Mouse (Mus musculus) intestine, embryonic 16.5 days (tissue): Measurements from ENCODE around the gene Pwp1. TPM values are rescaled to one million over a fixed set of nuclear protein-coding genes. Genes with fewer than 3 reads are reported as not detected.

Source experiments
- ATAC-seq: fragments of 200-750 bp; cut with Nextera tagmentation; 2 replicates; pipeline ENCODE4 v1.8.0; 2017; ENCODE audit warnings: moderate TSS enrichment, moderate library complexity
- H3K27ac ChIP-seq: fragments of 300-500 bp; sonication (generic); 2 replicates; pipeline ENCODE4 v1.5.1; 2014; ENCODE audit warnings: mild to moderate bottlenecking, low read length
- H3K27me3 ChIP-seq: fragments of 300-500 bp; sonication (generic); replicated peaks from 2 replicates; pipeline ENCODE4 v1.6.1; 2014; ENCODE audit warnings: low read length, control low read depth, mixed read lengths; ENCODE audit not compliant: control insufficient read depth, insufficient read depth
- H3K36me3 ChIP-seq: fragments of 300-500 bp; sonication (generic); 2 replicates; pipeline ENCODE4 v1.6.1; 2014; ENCODE audit warnings: low read length, control low read depth; ENCODE audit not compliant: control insufficient read depth, insufficient read depth
- H3K4me1 ChIP-seq: fragments of 300-500 bp; sonication (generic); 2 replicates; pipeline ENCODE4 v1.6.1; 2014; ENCODE audit warnings: low read length, control low read depth, mixed read lengths; ENCODE audit not compliant: control insufficient read depth, insufficient read depth
- H3K4me2 ChIP-seq: fragments of 300-500 bp; sonication (generic); 2 replicates; pipeline ENCODE4 v1.6.1; 2014; ENCODE audit warnings: low read depth, low read length, control low read depth
- H3K4me3 ChIP-seq: fragments of 300-500 bp; sonication (generic); 2 replicates; pipeline ENCODE4 v1.5.1; 2014; ENCODE audit warnings: mild to moderate bottlenecking, low read length
- H3K9ac ChIP-seq: fragments of 300-500 bp; sonication (generic); 2 replicates; pipeline ENCODE4 v1.6.1; 2014; ENCODE audit warnings: low read depth, low read length
- H3K9me3 ChIP-seq: fragments of 300-500 bp; sonication (generic); 2 replicates; pipeline ENCODE4 v1.6.1; 2016; ENCODE audit warnings: low read length, control low read depth; ENCODE audit not compliant: control insufficient read depth
- WGBS: fragments of 180-500 bp; shearing (Covaris S2); extraction: QIAGEN DNeasy Blood & Tissue Kit; methylation state at CpG from one replicate; pipeline ENCODE4 v1.1.7; 2014; 5-methylcytosine and 5-hydroxymethylcytosine counted together
- polyA plus RNA-seq: library from polyadenylated mRNA; unstranded; fragments of >200 nt; fragmentation: Nextera tagmentation; extraction: Ambion mirVana; gene quantifications from 2 replicates; pipeline ENCODE4 v1.2.1, GENCODE M21; 2015

The Pwp1 gene
- polyA plus RNA-seq, 1 experiment from 2014 or later, result 59.1 TPM

DNA sequence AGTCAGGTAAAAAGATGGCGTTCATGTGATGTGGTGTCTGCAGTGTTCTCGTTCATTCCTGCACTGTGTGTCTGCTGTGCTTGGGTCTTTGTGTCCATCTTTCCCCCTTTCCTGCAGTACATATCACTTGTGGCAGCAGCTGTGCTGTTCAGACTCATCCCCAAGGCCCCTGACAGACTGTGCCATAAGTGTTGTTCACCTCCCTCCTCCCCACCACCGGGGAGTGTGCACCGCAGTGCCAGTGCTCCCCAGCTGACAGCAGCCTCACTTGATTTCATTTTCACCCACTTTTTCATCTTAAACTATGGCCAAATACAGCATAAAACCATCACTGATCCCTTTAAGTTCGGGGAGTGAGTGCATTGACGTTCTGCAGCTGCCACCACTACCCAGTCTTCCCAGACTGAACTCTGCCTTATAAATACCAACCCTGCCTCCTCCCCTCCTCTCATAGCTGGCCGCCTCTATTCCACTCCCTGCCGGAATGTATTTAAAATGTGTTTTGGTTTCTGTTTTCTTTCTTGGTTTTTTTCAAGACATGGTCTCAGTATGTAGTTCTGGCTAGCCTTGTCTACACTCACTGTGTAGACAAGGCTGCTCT lies 50.7 kb downstream of the Pwp1 start:
- no peak overlapping the region for H3K27ac ChIP-seq
- ATAC-seq, result no peak
- H3K27me3 ChIP-seq, result no peaks in the 10 kb centered on the region
- H3K4me3 ChIP-seq, result no peak overlapping the region
- H3K4me1 ChIP-seq, result no peaks in the 10 kb centered on the region
- WGBS, result 84% methylated on average over 8 of the region's 8 CpGs
- no peak overlapping the region for H3K9ac ChIP-seq
- no peaks in the 10 kb centered on the region for H3K9me3 ChIP-seq
- no peak overlapping the region for H3K4me2 ChIP-seq
- H3K36me3 ChIP-seq, result peaks cover 20% of the 10 kb centered on the region

DNA sequence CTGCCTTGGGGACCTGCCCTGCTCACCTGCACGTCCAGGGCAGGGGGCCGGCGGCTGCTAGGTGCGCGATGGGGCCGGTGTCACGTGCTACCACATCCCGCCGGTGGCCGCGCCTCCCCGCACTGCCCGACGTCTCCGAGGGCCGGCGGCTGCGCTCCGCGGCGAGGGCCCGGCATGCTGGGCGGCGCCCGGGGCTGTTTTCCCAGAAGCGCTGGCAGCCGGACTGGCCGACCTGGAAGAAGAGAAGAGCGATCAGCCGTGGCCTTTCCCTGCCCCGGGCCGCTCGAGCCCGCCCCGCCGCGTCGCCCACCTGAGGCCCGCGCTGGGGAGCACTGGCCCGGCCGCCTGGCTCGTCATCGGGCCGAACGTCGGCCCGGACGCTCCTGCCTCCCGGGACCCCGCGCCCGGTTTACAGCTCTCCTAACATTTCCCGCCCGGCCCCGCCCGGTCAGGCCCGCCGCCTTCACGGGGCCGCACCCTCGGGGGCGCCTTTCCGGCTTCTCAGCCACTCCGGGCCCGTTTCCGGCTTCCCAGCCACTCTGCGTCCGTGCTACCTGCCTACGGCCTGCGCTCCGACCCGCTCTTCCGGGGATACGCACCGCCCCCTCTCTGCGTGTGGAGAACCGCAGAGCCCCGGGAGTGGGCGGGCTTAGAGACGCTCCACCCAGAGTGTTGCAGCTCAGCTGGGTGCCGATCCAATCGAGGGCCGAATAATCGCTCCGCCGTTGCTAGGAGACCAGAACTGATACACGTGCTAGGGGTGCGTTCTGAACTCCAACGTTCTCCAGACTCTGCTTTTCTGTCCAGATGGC lies 87.4 kb downstream of the Pwp1 start, which contains the start of gene Prdm4:
TSS of gene Prdm4 (minus strand) at position 645 of the 812 bp plus-strand sequence.
- Histone ChIP-seq H3K9ac (peak within 1 kb of the TSS; percentile 88), H3K9me3 (no peaks in the 10 kb centered on the region), H3K4me1 (peaks cover 8% of the 10 kb centered on the region), H3K4me3 (peak within 1 kb of the TSS; percentile 86), H3K27me3 (no peaks in the 10 kb centered on the region), H3K4me2 (peak within 1 kb of the TSS; percentile 77), H3K36me3 (no peaks in the 10 kb centered on the region), H3K27ac (peak within 1 kb of the TSS; percentile 91)
- peak; percentile 99 for ATAC-seq
- under 1% methylated on average over 83 of the region's 90 CpGs for WGBS

DNA sequence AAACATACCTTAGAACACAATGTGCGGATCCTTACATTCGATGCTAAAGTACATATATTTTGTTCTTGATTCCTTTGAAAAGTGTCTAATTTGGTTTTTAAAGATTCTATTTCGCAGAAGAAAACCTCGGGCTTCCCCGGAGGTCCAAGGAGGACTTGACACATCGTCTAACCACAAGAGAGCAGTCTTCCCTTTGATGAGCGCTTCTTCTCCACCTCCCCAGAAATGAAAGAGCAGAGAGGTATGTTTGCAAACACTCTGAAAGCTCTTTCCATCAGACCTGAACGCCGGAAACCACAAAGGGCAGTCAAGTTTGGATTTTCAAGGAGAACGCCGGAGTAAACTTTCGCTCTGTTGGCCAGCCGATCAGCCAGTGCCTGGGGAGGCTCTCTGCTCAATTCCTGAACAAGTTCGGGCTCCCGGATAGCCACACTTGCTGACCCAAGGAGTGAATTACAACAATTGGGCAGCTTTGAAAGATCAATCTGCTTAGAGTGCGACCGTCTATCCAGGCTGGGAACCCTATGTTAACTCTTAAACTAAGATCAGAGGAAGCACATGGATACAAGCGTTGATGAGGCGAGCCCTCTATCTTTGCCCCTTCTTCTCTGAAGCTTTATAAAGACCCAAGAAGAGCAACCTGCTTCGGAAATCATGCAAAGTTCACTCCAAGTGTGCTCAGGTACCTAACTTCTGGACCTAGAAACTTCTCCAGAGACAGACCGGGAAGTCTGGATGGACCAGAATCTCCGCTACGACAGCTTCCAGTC lies 98.6 kb downstream of the Pwp1 start, which contains the start of gene Ascl4:
TSS of gene Ascl4 (plus strand) at position 6 of the 770 bp plus-strand sequence.
- Histone ChIP-seq H3K4me3 (peak within 1 kb of the TSS; percentile 56), H3K9me3 (no peaks in the 10 kb centered on the region), H3K27me3 (peaks cover 6% of the 10 kb centered on the region; the same call in 1 of the 2 replicates), H3K4me2 (peak within 1 kb of the TSS; percentile 94), H3K9ac (peak within 1 kb of the TSS; percentile 45; the same call in 1 of the 2 replicates), H3K27ac (no peak within 1 kb of the TSS), H3K4me1 (peaks cover 5% of the 10 kb centered on the region; the same call in 1 of the 2 replicates), H3K36me3 (no peaks in the 10 kb centered on the region)
- no peak for ATAC-seq
- 2% methylated on average over 23 of the region's 23 CpGs for WGBS

DNA sequence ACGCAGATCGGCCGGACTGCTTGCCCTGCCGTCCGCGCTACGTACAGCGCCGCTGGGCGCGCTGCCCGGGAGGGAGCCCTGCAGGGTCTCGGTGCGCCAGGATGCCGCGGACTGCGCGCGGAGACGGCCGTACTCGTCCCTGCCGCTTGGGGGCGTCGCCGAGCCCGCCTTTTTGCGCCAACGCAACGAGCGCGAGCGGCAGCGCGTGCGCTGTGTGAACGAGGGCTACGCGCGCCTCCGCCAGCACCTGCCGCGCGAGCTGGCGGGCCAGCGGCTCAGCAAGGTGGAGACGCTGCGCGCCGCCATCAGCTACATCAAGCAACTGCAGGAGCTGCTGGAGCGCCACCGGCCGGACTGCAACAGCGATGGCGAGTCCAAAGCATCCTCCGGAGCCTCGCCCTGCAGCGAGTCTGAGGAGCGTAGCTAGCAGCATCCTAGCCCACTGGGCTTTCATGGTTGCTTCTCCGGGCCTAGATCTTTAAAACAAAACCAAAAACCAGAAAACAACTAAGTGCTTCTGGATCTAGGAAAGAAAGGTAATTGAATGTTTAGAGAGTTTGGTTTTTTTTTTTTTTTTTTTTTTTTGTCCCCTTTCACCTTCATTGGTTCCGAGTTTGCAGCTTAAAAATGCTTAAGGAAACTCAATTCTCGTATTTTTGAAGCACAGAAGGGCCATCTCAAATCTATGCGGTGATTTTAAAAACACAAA lies 99.4 kb downstream of the Pwp1 start:
- no peaks in the 10 kb centered on the region for H3K9me3 ChIP-seq
- no peaks in the 10 kb centered on the region for H3K36me3 ChIP-seq
- H3K4me1 ChIP-seq, result peaks cover 5% of the 10 kb centered on the region; the same call in 1 of the 2 replicates
- WGBS, result under 1% methylated on average over 63 of the region's 63 CpGs
- H3K27me3 ChIP-seq, result peaks cover 6% of the 10 kb centered on the region; the same call in 1 of the 2 replicates
- peak overlapping the region; percentile 45; the same call in 1 of the 2 replicates for H3K9ac ChIP-seq
- H3K4me3 ChIP-seq, result peak overlapping the region; percentile 56
- H3K4me2 ChIP-seq, result peak overlapping the region; percentile 94
- no peak overlapping the region for H3K27ac ChIP-seq
- ATAC-seq, result peak; percentile 92

DNA sequence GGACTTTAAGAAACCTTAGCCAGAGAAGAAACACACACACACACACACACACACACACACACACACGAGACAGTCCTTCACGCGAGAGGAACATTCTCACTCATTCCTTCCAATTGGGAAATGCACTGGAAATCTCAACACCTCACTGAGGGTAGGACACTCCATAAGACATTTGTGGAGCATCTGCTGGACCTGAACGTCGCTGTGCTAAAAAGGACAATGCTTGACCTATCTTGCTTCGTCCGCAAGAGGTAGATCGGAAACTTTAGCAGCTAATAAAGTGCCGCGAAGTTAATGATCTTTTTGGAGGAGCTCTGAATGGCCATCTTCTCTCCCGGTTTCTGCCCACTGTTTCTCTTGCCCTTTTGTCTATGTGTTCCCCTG lies 99.9 kb downstream of the Pwp1 start:
- Histone ChIP-seq H3K9ac (no peak overlapping the region), H3K27ac (no peak overlapping the region), H3K36me3 (no peaks in the 10 kb centered on the region), H3K4me3 (no peak overlapping the region; the same call in 1 of the 2 replicates), H3K9me3 (no peaks in the 10 kb centered on the region), H3K4me1 (peaks cover 5% of the 10 kb centered on the region; the same call in 1 of the 2 replicates), H3K27me3 (peaks cover 6% of the 10 kb centered on the region; the same call in 1 of the 2 replicates), H3K4me2 (peak overlapping the region; percentile 94)
- WGBS, result 43% methylated on average over 11 of the region's 11 CpGs
- no peak for ATAC-seq

DNA sequence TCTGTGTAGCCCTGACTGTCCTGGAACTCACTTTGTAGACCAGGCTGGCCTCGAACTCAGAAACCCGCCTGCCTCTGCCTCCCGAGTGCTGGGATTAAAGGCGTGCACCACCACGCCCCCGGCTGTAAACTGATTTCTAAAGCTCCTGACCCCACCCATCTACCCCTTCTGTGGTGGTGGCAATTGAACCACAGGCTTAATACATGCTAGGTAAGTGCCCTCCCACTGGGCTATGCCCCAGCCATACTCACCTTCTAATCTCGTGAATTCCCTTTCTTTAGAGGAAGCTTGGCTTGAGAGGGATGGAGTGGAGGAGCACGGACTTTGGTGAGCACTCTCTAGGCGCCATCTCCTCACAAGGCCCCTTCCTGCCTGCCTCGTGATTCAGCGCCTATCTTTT lies 100.7 kb downstream of the Pwp1 start:
- H3K9ac ChIP-seq, result no peak overlapping the region
- 89% methylated on average over 11 of the region's 11 CpGs for WGBS
- no peaks in the 10 kb centered on the region for H3K36me3 ChIP-seq
- peaks cover 6% of the 10 kb centered on the region; the same call in 1 of the 2 replicates for H3K27me3 ChIP-seq
- ATAC-seq, result no peak
- no peak overlapping the region for H3K4me3 ChIP-seq
- no peak overlapping the region for H3K4me2 ChIP-seq
- no peaks in the 10 kb centered on the region for H3K9me3 ChIP-seq
- peaks cover 5% of the 10 kb centered on the region; the same call in 1 of the 2 replicates for H3K4me1 ChIP-seq
- no peak overlapping the region for H3K27ac ChIP-seq

DNA sequence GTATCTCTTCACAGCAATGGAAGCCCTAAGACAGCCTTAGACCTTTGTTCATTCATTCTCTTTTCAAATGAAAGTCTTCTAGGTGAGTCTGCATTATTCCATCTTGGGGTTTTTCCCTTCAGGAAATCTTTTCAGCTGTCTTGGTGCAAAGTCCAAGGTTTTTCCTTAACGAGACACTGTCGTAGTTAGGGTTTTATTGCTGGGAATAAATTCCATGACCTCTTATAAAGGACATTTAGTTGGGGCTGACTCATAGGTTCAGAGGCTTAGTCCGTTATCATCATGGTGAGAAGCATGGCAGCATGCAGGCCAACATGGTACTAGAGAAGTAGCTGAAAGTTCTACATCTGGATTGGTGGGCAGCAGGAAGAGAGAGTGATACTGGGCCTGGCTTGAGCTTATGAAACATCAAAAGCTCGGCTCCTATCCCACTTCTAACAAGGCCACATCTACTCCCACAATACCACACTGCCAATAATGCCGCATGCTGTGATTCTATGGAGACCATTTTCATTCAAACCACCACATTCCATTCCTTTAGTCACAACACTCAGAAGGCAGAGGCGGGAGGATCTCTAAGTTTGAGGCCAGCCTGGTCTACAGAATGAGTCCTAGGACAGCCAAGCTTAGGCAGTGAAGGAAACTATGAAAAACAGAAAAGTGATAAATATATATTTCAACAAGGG lies 107.1 kb downstream of the Pwp1 start:
- WGBS, result 82% methylated on average over 6 of the region's 6 CpGs
- Histone ChIP-seq H3K4me1 (no peaks in the 10 kb centered on the region), H3K4me2 (no peak overlapping the region), H3K4me3 (no peak overlapping the region), H3K9me3 (no peaks in the 10 kb centered on the region), H3K27me3 (no peaks in the 10 kb centered on the region), H3K27ac (no peak overlapping the region), H3K9ac (no peak overlapping the region), H3K36me3 (peaks cover 27% of the 10 kb centered on the region)
- no peak for ATAC-seq
